Mouse (Mus musculus): ENCODE data around the gene Nr2c2ap. TPM values are rescaled to one million over a fixed set of nuclear protein-coding genes. Genes with fewer than 3 reads are reported as not detected.

Gene Nr2c2ap
- 0.80 TPM for polyA plus RNA-seq (2014; fragmentation: Illumina TruSeq; extraction: RNeasy Lipid Tissue Mini Kit (QIAGEN cat#74804); ENCODE audit: low read depth, low replicate concordance)

DNA sequence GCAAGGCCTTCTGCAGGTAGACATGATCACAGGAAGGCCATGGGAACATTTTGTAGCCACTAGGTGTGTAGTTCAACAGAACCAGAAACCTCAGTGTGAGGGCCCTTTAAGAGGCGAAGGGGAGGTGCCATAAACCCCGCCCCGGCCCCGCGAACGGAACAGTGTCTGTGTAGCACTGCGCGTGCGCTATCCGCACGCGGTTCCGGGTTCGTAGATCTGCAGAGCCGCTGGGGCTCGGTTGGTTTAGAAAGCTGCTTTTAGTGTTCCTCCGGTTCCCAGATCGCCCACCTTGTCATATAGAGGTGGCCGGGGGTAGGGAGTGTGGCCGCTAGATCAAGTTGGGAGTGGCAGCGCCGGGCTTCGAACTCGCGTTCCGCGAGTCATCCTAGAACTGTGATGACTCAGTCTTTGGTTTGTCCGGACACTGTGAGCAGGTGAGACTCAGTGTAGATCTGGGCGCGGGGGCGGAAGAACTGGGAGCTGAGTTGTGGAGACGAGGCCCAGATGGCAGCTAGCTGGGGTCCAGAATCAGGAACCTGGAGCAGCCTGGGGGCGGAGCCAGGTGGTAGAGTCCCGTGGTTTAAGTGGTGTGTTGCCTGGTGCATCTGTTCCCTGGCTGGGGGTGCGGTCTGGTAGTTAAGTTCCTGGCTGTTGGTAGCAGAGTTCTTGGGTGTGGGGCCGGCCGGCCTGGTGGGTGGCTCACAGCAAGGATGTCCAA lies at the start of gene Nr2c2ap:
Nr2c2ap (plus strand) TSS at position 168 of the 718 bp plus-strand sequence.

GRCm38 (mm10) chr8:70083285-70083684 lies 47.8 kb upstream of the Nr2c2ap start, which contains the start of gene Hapln4:
TSS of gene Hapln4 (plus strand) at chr8:70083457.

GRCm38 (mm10) chr8:70120667-70121066 lies 10.5 kb upstream of the Nr2c2ap start, which contains the start of gene Ncan:
TSS of gene Ncan (minus strand) at chr8:70120873.

DNA sequence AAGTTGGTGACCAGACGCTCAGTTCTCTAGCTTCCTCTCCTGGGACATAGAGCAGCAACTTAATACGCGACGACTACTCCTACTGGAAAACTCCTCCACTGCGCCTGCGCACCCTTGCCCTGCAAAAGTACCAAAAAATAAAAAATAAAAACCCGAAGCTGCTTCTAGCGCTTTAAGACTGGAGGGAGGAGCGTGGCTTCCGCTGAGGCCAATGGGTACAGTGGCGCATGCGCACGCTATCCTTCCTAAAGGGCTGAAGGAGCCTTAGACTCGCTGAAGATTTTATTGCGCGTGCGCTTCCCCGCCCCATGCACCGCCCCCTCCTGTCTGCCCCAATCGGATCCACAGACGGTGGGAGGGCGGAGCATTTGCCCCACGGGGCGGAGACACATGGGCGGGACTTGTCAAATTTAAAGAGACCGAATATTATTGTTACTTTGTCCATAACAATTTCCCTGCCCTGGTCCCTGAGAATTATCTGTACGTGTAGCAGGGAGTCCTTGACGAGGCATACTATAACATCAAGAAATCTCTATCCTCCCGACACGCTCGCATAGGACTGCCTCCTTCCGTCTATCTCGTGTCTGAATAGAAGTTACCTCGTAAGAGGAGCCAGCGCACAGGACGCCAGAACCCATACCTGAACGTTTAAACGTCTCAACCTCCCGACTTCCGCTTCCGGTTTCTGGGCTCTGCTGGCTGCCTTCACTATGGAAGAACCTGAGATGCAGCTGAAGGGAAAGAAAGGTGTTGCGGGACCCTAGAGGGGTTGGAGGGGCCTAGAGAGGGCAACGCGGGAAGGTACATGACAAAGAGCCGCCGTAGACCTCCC lies 8.1 kb downstream of the Nr2c2ap start, which contains the start of the genes Rfxank, Borcs8 and Mef2b:
Rfxank (minus strand) TSS at position 129 of the 832 bp plus-strand sequence.
Borcs8 (plus strand) TSS at position 474 of the 832 bp plus-strand sequence.
Mef2b (plus strand) TSS at position 686 of the 832 bp plus-strand sequence.

DNA sequence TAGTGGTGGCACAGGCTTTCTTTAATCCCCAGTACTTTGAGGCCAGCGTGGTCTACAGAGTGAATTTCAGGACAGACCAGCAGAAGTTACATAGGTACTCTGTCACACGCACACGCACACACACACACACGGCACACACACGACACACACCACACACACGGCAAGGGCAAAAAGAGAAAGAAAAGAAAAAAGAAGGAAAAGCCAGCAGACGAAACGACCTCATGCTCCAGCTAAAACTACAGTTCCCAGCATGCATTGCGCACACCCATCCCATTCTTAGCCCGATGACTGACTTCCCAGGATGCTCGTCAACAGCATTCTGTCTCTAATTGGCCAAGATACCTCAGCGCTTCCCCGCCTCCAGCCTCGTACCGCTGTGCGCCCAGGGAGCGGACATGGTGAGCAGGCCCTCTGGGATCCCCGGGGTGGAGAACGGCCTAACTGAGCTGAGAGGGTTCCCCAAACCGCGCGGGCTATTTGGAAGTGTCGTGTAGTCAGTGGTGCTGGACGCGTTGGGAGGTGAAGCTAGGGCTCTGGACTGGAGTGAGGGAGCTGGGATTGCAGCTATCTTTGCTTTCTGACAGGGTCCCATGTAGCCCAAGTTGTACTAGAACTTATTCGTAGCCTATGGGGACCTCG lies 41.0 kb downstream of the Nr2c2ap start, which contains the start of gene Tmem161a:
Tmem161a (plus strand) TSS at position 314 of the 639 bp plus-strand sequence.

Other genes with a start within 250 kb of the Nr2c2ap start
- gene Cilp2, start 243.6 kb upstream of the Nr2c2ap start, polyA plus RNA-seq (2014; fragmentation: Illumina TruSeq; extraction: RNeasy Lipid Tissue Mini Kit (QIAGEN cat#74804); ENCODE audit: low read depth, low replicate concordance): not detected
- 0.21 TPM for gene Tssk6, start 229.1 kb upstream of the Nr2c2ap start, polyA plus RNA-seq (2014; fragmentation: Illumina TruSeq; extraction: RNeasy Lipid Tissue Mini Kit (QIAGEN cat#74804); ENCODE audit: low read depth, low replicate concordance)
- 0.39 TPM for gene Ndufa13, start 228.8 kb upstream of the Nr2c2ap start, polyA plus RNA-seq (2014; fragmentation: Illumina TruSeq; extraction: RNeasy Lipid Tissue Mini Kit (QIAGEN cat#74804); ENCODE audit: low read depth, low replicate concordance)
- gene Yjefn3, start 228.6 kb upstream of the Nr2c2ap start, polyA plus RNA-seq (2014; fragmentation: Illumina TruSeq; extraction: RNeasy Lipid Tissue Mini Kit (QIAGEN cat#74804); ENCODE audit: low read depth, low replicate concordance): not detected
- gene Gatad2a, start 134.9 kb upstream of the Nr2c2ap start, polyA plus RNA-seq (2014; fragmentation: Illumina TruSeq; extraction: RNeasy Lipid Tissue Mini Kit (QIAGEN cat#74804); ENCODE audit: low read depth, low replicate concordance): 7.2 TPM
- 7.5 TPM for gene Mau2, start 88.6 kb upstream of the Nr2c2ap start, polyA plus RNA-seq (2014; fragmentation: Illumina TruSeq; extraction: RNeasy Lipid Tissue Mini Kit (QIAGEN cat#74804); ENCODE audit: low read depth, low replicate concordance)
- gene Sugp1, start 88.5 kb upstream of the Nr2c2ap start, polyA plus RNA-seq (2014; fragmentation: Illumina TruSeq; extraction: RNeasy Lipid Tissue Mini Kit (QIAGEN cat#74804); ENCODE audit: low read depth, low replicate concordance): 18.5 TPM
- gene Tm6sf2, start 58.4 kb upstream of the Nr2c2ap start, polyA plus RNA-seq (2014; fragmentation: Illumina TruSeq; extraction: RNeasy Lipid Tissue Mini Kit (QIAGEN cat#74804); ENCODE audit: low read depth, low replicate concordance): 0.66 TPM
- gene Hapln4, start 47.9 kb upstream of the Nr2c2ap start, polyA plus RNA-seq (2014; fragmentation: Illumina TruSeq; extraction: RNeasy Lipid Tissue Mini Kit (QIAGEN cat#74804); ENCODE audit: low read depth, low replicate concordance): 0.06 TPM
- gene Ncan, start 10.5 kb upstream of the Nr2c2ap start, polyA plus RNA-seq (2014; fragmentation: Illumina TruSeq; extraction: RNeasy Lipid Tissue Mini Kit (QIAGEN cat#74804); ENCODE audit: low read depth, low replicate concordance): 0.62 TPM
- 0.57 TPM for gene Rfxank, start 7.8 kb downstream of the Nr2c2ap start, polyA plus RNA-seq (2014; fragmentation: Illumina TruSeq; extraction: RNeasy Lipid Tissue Mini Kit (QIAGEN cat#74804); ENCODE audit: low read depth, low replicate concordance)
- 10.0 TPM for gene Borcs8, start 8.2 kb downstream of the Nr2c2ap start, polyA plus RNA-seq (2014; fragmentation: Illumina TruSeq; extraction: RNeasy Lipid Tissue Mini Kit (QIAGEN cat#74804); ENCODE audit: low read depth, low replicate concordance)
- gene Mef2b, start 8.4 kb downstream of the Nr2c2ap start, polyA plus RNA-seq (2014; fragmentation: Illumina TruSeq; extraction: RNeasy Lipid Tissue Mini Kit (QIAGEN cat#74804); ENCODE audit: low read depth, low replicate concordance): not detected
- 1.4 TPM for gene Tmem161a, start 41.0 kb downstream of the Nr2c2ap start, polyA plus RNA-seq (2014; fragmentation: Illumina TruSeq; extraction: RNeasy Lipid Tissue Mini Kit (QIAGEN cat#74804); ENCODE audit: low read depth, low replicate concordance)
- 0.84 TPM for gene Slc25a42, start 81.0 kb downstream of the Nr2c2ap start, polyA plus RNA-seq (2014; fragmentation: Illumina TruSeq; extraction: RNeasy Lipid Tissue Mini Kit (QIAGEN cat#74804); ENCODE audit: low read depth, low replicate concordance)
- gene Sugp2, start 102.9 kb downstream of the Nr2c2ap start, polyA plus RNA-seq (2014; fragmentation: Illumina TruSeq; extraction: RNeasy Lipid Tissue Mini Kit (QIAGEN cat#74804); ENCODE audit: low read depth, low replicate concordance): 123 TPM
- gene Armc6, start 103.1 kb downstream of the Nr2c2ap start, polyA plus RNA-seq (2014; fragmentation: Illumina TruSeq; extraction: RNeasy Lipid Tissue Mini Kit (QIAGEN cat#74804); ENCODE audit: low read depth, low replicate concordance): 0.36 TPM
- 0.17 TPM for gene Homer3, start 151.5 kb downstream of the Nr2c2ap start, polyA plus RNA-seq (2014; fragmentation: Illumina TruSeq; extraction: RNeasy Lipid Tissue Mini Kit (QIAGEN cat#74804); ENCODE audit: low read depth, low replicate concordance)
- 10.8 TPM for gene Ddx49, start 171.2 kb downstream of the Nr2c2ap start, polyA plus RNA-seq (2014; fragmentation: Illumina TruSeq; extraction: RNeasy Lipid Tissue Mini Kit (QIAGEN cat#74804); ENCODE audit: low read depth, low replicate concordance)
- gene Cope, start 171.2 kb downstream of the Nr2c2ap start, polyA plus RNA-seq (2014; fragmentation: Illumina TruSeq; extraction: RNeasy Lipid Tissue Mini Kit (QIAGEN cat#74804); ENCODE audit: low read depth, low replicate concordance): 1.9 TPM
- gene Cers1, start 184.4 kb downstream of the Nr2c2ap start, polyA plus RNA-seq (2014; fragmentation: Illumina TruSeq; extraction: RNeasy Lipid Tissue Mini Kit (QIAGEN cat#74804); ENCODE audit: low read depth, low replicate concordance): not detected
- not detected for gene Gdf1, start 198.5 kb downstream of the Nr2c2ap start, polyA plus RNA-seq (2014; fragmentation: Illumina TruSeq; extraction: RNeasy Lipid Tissue Mini Kit (QIAGEN cat#74804); ENCODE audit: low read depth, low replicate concordance)
- 3.9 TPM for gene Upf1, start 221.9 kb downstream of the Nr2c2ap start, polyA plus RNA-seq (2014; fragmentation: Illumina TruSeq; extraction: RNeasy Lipid Tissue Mini Kit (QIAGEN cat#74804); ENCODE audit: low read depth, low replicate concordance)
- gene Comp, start 242.2 kb downstream of the Nr2c2ap start, polyA plus RNA-seq (2014; fragmentation: Illumina TruSeq; extraction: RNeasy Lipid Tissue Mini Kit (QIAGEN cat#74804); ENCODE audit: low read depth, low replicate concordance): 3.0 TPM